In the genomic region with DNA sequence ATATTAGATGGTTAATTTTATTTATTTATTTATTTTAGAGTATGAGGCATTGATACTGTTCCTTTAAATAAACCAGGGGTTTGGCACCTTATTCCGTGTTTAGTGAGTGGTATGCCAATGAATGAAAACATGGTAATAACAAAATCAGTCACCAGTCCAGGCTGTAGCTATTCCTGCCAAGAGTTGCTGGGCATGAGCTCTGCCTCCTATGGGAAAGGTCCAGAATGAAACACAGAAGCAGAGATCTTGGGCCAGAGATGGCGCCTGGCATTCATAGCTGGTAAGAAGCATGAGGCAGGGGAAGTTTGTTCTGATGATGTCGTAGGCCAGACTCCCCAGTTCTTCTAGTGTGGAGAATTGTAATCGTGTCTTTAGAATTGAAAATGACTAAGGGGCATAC, we compare ENCODE assay signal across 24 mouse cellular contexts.
DNase-seq lines count a peak whose midpoint lies in the region; ATAC-seq and TF ChIP-seq lines count a peak whose summit lies in the region.
"Had no signal": no experiment of that assay in that cellular context is flagged by ENCODE, and none has a peak within 500 bp of the region (broad histone marks: within the 10 kb centered on the region; RNA-seq: fewer than 3 reads in every experiment).

No protein-coding gene starts in this region.

- no peak overlapping the region for H3K4me2 ChIP-seq in forebrain, postnatal 0 days (ENCODE audit: low read depth)
- H3K4me2 ChIP-seq: embryonic facial prominence, embryonic 12.5 days; forebrain, embryonic 12.5 days had no signal

- H3K27ac ChIP-seq in forebrain, postnatal 0 days (ENCODE audit: low read depth, low read length), result no peak overlapping the region
- no peak overlapping the region for H3K27ac ChIP-seq in forebrain, embryonic 10.5 days
- H3K27ac ChIP-seq: embryonic facial prominence, embryonic 10.5 days; embryonic facial prominence, embryonic 12.5 days; forebrain, embryonic 12.5 days had no signal

- no peak overlapping the region for H3K9ac ChIP-seq in forebrain, postnatal 0 days
- H3K9ac ChIP-seq: embryonic facial prominence, embryonic 12.5 days; forebrain, embryonic 12.5 days had no signal

- no peaks in the 10 kb centered on the region for H3K27me3 ChIP-seq in forebrain, postnatal 0 days (ENCODE audit: insufficient read depth, low read length)
- no peaks in the 10 kb centered on the region for H3K27me3 ChIP-seq in forebrain, embryonic 10.5 days (ENCODE audit: poor library complexity, severe bottlenecking)
- H3K27me3 ChIP-seq: CH12.LX; embryonic facial prominence, embryonic 12.5 days; Patski had no signal

- WGBS in forebrain, postnatal 0 days, result 69% methylated on average over 4 of the region's 4 CpGs
- WGBS in forebrain, embryonic 10.5 days, result 93% methylated on average over 4 of the region's 4 CpGs

- no peaks in the 10 kb centered on the region for H3K9me3 ChIP-seq in forebrain, postnatal 0 days (ENCODE audit: low read length)
- no peaks in the 10 kb centered on the region for H3K9me3 ChIP-seq in forebrain, embryonic 10.5 days
- H3K9me3 ChIP-seq: embryonic facial prominence, embryonic 10.5 days; embryonic facial prominence, embryonic 12.5 days; forebrain, embryonic 12.5 days had no signal

- no peaks in the 10 kb centered on the region for H3K4me1 ChIP-seq in forebrain, postnatal 0 days (ENCODE audit: insufficient read depth)
- H3K4me1 ChIP-seq in forebrain, embryonic 10.5 days, result peaks cover 18% of the 10 kb centered on the region
- H3K4me1 ChIP-seq: embryonic facial prominence, embryonic 12.5 days had no signal

- 0 out of 2 replicates have a peak, but pooled peaks have one; percentile 8 for TF ChIP-seq CTCF in forebrain, postnatal 0 days (IDR thresholded peaks at IDR 0.05; ENCODE audit: low read depth)

- no peak overlapping the region for H3K4me3 ChIP-seq in forebrain, postnatal 0 days (ENCODE audit: low read depth, low read length)
- no peak overlapping the region for H3K4me3 ChIP-seq in forebrain, embryonic 10.5 days
- H3K4me3 ChIP-seq: embryonic facial prominence, embryonic 10.5 days; embryonic facial prominence, embryonic 12.5 days; forebrain, embryonic 12.5 days had no signal

- ATAC-seq in cerebellum, adult (ENCODE audit: insufficient number of reproducible peaks, low FRiP score, low TSS enrichment), result no peak
- ATAC-seq in forebrain, postnatal 0 days, result no peak
- ATAC-seq: activated CD4-positive, CD25-positive, alpha-beta regulatory T cell, adult 4 months; CD4-positive, CD25-positive, alpha-beta regulatory T cell, adult 4 months; forebrain, embryonic 14.5 days; forebrain, embryonic 16.5 days; Patski had no signal

- DNase-seq in cerebellum, postnatal 10 days, result peak; percentile 75 to 80
- DNase-seq in forebrain, postnatal 0 days, result no peak
- no peak for DNase-seq in forebrain, embryonic 10.5 days (ENCODE audit: extremely low spot score, low spot score)
- peak; percentile 67 for DNase-seq in adipocyte (ENCODE audit: low spot score)
- DNase-seq in frontal cortex, postnatal 14 days (ENCODE audit: low spot score in 2 of 2), result no peak
- DNase-seq: adrenal gland, adult 2 months; adrenal gland, postnatal 10 days; adrenal gland, postnatal 25 days; B cell, adult 2 months; cerebellum, adult 11 months; cerebellum, adult 18-20 months; cerebellum, adult 9-10 months; cerebellum, postnatal 25 days had no signal

- no peaks in the 10 kb centered on the region for H3K36me3 ChIP-seq in forebrain, postnatal 0 days (ENCODE audit: insufficient read depth)
- H3K36me3 ChIP-seq in forebrain, embryonic 10.5 days (replicated peaks), result no peaks in the 10 kb centered on the region
- H3K36me3 ChIP-seq: embryonic facial prominence, embryonic 10.5 days; embryonic facial prominence, embryonic 12.5 days; forebrain, embryonic 12.5 days; G1E had no signal

Comparison
In these comparisons a context has a peak if more than half of its experiments do, and no peak if none do; other contexts are left out.
1. DNase-seq: peak in cerebellum, postnatal 10 days (2 of 2) and adipocyte (single experiment); none in forebrain, postnatal 0 days (single experiment), forebrain, embryonic 10.5 days (single experiment) and frontal cortex, postnatal 14 days (0 of 2).